Mouse (Mus musculus) cerebellum, adult 8-10 months (tissue): ENCODE data around the gene Mid1.

Experiments used
- DNase-seq: peaks from one replicate; pipeline ENCODE4 v3.0.0; 2022

Mid1 gene

DNA sequence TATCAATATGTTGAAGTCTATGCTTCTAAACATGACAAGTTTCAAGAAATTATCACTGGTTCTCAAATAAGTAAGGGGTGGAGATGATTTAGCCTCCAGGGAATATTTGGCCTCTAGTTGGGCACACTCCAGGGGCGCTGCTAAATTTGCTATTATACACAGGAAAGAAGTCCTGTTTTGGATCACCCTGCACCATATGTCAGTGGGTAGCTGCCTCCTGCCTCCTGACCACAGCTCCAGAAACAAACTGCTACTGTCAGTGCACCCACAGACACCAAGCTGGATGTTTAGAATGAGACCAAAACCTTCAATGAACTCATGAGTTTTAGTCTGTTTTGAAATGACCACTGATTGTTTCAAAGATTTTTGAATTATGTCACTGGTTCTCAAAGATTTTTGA lies 128.7 kb downstream of the Mid1 start:
- DNase-seq: peak; percentile 13

DNA sequence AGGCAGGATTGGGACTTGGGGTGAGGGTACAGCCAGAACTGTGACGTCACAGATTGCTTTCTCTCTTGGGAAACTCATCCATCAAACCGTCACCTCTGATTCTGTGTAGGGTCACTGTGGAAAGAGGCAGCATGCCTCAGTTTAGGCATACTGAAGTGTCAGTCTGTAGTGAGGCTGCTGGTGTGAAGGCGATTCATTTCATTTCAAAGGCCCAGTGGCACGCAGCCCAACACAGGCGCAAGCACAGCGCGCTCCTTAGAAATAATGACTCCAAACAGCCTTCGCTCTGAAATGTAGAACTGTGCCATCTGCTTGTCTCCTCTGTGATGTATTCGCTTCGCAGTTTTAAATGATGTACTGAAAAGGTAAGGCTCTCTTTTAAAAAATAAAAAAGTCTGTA lies 141.9 kb downstream of the Mid1 start:
- no peak for DNase-seq

DNA sequence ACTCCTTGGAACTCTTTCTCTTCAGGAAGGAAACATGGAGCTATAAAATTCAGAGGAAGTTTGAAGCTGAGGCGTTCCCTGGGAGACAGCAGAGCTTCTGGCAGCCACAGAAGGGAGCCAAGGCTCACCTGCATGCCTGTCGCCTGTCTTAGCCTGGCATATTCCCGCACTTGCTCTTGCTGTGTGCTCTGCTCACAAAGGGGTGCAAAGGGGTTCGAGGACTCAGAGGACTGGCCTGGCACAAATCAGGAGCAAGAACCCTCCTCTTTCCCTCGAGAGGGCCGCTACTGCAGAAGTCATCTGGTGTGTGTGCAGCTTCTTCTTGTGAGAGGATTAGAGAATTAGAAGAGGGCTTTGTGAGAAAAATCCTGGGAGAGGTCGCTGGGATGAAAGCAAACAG lies 142.7 kb downstream of the Mid1 start:
- no peak for DNase-seq

DNA sequence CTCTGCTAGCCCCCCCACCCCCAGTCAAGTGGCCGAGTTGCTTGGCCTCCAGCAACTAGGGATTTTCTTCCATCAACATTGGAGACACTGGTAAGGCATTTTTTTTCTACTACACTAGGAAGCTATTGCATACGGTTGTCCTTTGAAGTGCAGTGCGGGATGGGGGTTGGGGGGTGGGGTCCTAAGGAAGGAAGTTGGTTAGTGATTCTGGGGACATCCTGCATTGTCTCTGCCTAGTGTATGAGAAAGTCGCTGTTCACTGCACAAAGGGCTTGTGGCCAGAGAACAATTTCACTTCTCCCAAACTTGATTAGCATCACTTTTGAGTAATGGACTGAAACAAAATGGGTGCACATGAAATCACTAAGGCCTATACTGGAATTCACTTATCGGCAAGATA lies 143.1 kb downstream of the Mid1 start:
- no peak for DNase-seq

DNA sequence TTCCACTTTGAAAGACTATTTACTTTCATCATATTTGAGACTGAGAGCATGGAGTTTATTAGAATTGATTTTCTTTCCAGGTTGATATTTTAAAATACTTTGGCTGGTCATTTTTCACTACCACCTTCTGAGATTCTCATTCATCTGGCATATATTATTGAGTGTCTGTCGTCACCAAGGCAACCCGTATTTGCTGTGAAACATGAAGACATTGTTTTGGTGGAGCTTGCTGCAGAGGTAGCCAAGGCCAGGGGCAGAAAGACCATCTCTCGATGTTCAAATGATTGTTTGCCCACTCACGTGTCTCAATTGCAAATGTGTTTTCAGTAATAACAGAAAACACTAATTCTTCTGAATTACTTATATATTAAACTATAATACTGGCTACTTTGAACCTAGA lies 145.1 kb downstream of the Mid1 start:
- DNase-seq: no peak

DNA sequence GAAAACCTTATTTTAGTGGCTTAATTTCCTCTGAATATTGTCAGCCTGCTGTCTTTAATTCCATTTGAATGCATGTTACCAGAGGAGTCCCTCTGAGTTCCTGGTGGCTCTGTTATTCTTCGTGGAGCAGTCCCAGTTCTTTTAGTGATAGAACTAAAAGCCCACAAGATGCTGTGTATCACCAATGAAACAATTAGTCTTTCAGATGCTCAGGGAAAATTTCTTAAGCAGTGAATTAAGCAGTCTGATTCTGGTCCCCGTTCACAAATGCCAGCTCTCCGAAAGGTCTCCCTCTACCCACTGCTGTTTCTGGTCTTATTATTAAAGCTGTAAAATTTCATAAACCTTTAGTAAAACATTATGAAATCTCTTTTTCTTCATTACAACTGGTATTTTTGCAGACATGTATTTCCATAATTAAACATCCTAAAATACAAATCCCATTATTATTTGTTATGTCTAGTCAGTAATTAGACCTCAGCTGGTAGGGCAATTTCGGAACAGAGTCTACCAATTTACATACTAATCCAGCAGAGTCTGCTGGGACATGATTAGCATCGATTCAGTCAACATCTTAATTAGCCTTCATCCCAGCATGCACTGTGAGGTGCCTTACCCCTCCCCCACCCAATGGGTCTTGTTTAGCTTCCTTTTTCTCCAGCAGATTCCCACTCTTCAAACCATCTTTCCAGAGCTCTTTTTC lies 153.1 kb downstream of the Mid1 start:
- DNase-seq: no peak

DNA sequence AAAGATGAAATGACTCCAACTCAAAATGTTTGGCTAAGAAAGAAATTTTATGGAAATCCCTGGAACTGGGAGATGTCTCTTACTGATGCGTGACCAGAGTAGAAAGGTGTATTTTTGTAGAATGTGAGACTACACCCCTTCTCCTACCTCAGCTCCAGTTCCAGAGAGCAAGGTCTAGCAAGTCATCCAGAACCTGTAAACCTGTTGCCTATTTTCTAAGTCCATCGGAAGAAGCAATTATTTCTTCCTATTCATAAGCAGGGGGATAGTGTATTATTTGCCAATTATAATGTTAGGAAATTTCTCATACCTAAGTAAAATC lies 153.6 kb downstream of the Mid1 start:
- no peak for DNase-seq

DNA sequence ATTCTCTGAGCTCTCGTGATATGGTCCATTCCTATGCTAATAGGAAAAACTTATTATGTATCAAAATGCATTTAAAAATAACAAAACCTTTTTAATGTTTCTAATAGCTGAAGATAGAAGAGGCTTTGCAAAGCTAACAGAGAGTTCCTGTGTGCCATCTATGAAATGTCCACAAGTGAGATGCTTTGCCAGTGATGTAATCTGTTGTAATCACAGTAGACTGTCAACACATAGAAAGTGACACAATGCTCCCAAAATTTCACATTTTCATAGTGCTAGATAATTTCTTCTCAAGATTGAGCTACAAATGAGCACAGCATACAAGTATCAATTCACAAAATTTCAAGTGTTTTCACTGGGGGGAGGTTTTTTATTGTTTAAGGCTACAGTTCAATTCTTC lies 158.3 kb downstream of the Mid1 start:
- no peak for DNase-seq

DNA sequence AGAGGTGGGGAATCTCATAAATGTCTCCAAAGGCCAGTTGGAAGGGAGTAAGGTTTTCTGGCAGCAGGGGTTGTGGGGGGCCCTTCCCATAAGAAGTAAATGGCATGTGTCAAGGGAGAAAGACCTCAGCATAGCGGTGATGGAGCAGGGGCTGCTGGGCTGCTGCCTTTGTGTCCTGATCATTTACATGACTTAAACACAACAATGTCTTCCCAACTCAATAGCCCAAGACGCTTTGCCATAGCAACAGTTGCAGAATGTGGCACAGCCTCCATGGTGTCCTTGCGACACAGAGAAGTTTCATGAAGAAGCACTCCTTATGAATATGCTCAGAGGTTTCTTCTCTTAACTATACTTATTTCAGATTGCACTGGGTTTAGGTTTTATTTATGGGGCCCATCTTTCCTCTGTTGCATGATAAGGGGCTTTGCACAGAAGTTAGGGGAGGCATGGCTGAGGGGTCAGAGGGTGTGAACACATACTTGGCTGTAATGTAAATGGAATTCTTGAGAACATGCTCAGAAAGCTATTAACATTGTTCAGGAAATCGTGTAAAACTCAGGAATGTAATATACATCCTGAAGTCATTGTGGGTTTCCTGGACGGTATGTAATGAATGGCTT lies 159.3 kb downstream of the Mid1 start:
- no peak for DNase-seq

DNA sequence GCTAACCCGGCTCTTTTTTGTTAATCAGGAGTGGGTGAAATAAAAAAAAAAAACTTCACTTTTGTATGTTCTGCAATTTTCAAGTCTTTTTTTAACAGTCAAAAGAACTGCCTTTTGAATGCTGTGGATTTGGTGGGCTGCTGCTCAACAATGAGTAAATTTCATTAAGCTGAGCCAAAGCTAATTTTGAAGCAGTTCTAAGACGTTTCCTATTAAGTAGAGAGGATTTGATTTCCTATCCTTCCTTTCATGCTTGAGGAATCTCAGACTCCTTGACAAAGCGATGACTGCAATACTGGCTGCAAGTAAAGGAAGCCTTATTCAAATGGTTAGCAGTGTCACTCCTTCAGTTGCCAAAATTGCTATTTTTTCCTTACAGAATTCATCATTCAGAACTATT lies 161.2 kb downstream of the Mid1 start:
- DNase-seq: no peak

DNA sequence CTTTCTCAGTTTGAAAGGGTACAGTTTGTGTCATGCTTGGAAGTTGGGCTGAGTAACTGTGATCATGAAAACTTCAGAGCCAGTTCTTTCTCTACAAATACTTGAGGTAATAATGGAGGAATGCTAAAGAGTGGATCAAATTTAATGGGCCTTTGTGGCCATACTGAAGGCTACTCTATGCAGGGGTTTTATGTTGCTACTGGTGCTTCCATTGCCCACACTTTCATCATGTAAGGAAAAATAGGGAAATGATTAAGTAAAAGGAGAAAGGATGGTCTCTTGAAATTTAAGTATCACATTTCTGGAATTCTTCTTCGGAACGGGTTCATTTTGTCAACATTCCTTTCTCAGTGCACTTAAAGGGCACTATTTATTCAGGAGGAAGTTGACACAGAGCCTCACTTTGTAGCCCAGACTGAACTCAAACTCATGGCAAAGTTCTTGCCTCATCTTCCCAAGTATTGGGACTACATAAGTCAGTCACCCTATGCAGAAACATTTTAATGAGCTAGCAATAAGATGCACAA lies 176.3 kb downstream of the Mid1 start:
- no peak for DNase-seq

DNA sequence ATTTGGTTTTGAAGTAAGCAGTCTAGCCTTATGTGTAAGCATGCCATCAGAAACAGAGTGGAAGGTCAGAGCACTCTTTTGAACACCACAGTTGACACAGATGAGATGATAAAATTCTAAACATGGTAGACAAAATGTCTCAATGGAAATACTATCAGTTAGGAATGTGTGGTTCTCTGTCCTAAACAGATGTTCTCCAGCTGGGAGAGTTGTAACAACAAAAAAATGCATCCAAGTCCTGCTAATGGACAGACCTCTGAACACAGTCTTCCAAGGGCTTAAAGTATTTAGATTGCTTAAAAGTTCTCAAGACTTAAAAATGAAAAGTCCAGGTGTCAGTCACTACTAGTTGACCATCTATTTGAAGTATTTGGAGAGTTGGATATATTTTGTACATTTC lies 177.4 kb downstream of the Mid1 start:
- DNase-seq: no peak

DNA sequence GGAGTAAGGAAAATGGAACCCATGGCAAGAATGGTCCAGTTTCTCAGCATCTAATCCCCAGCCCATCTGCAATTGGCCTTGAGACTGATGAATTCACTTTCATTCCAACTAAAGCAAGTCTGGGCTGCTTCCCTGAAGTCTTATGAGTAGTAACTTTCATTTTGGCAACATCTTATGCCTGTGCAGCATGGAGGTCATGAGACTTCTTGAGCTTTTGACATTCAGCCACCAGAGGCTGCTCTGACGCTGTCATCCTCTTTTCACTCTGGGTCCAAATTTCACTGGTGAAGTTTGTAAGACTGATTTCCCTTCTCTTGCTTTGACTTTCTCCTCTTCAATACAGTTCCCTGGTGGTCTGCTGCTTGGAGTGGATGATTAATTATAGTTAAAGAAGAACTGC lies 177.8 kb downstream of the Mid1 start:
- DNase-seq: no peak

DNA sequence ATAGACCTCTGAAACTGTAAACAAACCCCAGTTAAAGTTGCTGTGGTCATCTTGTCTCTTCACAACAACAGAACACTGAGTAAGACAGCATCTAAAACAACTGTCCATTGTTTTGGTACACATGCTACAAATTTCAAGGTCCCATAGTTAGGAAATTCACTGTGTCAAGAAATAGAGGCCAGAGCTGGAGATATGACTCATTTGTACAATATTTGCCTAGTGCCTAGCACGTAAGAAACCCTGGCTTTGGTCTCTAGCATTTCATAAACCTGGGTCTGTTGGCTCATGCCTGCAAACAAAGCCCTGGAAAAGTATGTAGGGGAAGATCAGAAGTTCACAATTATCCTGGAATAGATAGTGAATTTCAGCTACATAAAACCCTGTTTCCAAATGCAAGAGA lies 178.8 kb downstream of the Mid1 start:
- DNase-seq: no peak

DNA sequence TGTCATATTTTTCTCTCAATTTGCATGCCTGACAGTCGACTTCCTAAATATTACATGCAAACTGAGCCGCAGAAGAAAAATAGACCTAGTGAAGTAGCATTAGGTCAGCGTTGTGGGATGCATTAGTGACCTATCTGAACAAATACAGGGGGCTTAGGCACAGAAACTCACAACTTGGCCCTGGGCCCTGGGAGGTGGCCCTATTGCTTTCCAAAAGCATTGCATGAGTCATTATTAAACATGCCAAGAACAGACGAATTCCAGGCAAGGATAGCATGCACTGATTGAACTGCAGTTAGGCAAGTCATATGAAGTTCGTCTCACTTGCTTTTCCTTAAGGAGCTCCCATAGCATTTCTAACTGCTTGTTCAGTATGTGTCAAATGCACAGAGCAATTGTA lies 183.2 kb downstream of the Mid1 start:
- no peak for DNase-seq

DNA sequence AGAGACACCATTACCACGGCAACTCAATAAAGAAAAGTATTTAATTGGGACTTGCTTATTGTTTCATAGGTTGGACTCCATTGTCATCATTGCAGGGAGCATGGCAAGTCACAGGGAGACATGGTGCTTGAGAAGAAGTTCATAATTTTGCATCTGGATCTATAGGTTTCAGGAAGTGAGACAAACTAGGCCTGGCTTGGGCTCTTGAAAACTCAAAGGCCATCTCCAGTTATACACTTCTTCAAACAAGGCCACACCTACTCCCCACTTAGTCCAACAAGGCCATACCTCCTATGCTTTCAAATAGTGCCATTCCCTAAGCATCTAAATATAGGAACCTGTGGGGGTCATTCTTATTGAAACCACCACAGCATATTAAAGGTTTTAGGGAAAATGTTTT lies 189.5 kb downstream of the Mid1 start:
- no peak for DNase-seq

DNA sequence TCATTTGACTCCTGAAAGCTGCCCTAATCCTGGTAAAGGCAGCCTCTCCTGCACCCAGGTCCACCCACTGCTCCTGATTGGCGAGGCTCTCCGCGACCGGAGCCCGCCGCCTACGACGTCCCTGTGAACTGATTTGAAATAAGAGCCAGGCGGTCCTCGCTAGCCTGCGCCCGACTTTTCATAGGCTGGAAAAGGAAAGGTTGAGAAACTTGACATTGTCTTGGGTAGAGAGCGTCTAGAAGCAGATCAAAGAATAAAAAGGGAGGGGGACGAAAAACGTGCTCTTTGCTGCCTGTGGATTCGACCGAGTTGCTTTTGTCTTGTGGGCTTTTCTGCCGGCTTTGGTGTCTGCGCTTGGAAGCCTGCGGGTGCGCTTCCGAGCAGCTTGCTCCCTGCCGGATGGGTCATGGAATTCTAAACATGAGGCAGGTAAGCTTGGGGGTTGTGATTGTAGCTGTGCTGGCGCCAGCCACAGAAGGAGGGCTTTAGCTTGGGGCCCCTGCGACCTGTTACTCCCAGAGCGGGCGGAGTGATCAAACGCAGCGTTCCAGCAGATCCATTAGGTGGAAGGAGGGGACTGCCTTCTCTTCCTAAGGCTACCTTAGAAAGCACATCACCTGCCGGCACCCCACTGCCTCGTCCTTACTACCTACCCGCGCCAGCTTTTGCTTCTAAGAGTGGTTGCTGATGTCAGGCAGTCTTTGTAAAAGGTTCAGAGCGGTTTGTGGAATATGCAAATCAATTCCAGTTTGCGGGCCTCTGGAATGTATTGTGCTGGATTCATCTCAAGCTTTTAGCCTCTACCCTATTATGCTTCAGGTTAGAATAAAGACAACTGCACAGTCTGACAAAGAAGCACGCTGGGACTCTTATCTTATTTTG lies 194.7 kb downstream of the Mid1 start:
- peak; percentile 53 for DNase-seq

DNA sequence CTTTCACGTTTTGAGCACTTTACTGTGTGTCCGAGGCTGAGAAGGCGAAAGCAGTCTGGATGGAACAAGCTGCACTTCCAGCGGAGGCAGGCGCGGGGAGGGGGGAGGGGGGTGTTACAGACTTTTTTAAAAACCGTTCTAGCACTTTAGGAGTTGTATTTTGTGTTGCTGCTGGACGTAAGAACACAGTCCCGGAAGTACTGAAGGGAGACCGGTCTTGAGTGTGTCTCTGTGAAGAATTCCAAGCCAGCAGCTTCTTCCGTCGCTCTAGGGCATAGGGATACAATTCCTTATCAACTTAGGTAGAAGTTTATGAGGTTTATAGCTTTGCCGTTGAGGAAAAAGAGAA lies 195.3 kb downstream of the Mid1 start:
- no peak for DNase-seq

DNA sequence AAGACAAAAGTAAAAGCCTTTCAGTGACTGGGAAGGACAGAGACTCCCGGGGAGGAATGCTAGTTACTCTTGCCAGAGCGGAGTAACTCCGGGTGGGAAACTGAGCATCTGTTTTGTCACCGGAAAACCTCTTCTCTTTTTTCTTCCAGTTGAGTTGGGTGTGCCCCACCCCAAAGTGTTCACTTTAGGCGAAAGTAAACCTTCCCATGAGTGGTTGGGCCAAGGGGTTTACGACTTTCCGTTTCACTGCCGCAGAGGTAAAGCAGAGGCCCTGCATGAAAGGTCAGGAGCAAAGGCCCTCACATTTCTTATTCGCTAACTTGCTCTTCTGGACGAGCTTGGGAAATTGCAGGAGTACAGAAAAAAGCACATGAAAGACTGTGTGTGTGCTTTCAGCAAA lies 195.8 kb downstream of the Mid1 start:
- no peak for DNase-seq

DNA sequence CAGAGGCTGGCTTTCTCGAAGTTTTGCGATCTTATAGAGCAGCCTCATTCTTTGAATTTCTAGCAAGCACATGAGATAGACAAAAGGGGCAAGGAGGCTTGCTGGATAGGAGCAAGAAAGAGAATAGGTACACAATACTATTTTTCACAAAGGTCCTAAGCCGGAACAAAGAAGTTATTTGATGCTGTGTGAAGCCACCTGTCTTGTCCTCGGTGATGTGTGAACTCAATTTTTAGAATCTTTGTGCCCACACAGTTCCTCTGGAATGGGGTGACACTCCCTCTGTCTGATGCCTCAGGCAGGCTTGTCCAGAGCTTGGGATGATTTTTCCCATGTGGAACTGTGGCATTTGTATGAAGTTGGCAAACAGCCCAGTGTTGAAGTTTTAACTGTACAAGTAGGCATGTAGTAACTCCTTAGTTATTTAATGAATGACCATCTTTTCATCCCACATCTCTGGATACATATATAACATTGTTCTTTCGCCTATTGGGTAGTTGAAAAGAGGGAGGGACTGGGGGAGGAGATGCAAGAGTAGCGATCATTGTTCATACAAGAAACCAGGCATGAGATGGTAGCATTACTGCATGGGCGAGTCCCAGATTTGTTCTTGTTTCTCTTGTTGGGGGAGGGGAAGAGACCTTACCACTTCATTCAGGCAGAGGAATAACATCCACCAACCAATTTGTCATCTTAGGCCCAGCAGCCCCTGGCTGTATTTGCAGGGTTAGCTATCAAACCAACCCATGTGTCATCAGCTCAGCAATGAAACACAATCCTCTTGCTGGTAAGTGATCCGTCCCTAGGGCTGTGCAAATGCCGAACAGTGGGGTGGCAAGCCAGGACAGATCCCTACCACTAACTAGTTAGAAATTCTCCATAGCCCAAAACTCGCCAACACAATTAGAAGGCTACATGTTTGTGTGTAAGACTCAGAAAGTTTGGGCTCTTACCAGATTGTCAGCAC lies 196.5 kb downstream of the Mid1 start:
- DNase-seq: no peak

DNA sequence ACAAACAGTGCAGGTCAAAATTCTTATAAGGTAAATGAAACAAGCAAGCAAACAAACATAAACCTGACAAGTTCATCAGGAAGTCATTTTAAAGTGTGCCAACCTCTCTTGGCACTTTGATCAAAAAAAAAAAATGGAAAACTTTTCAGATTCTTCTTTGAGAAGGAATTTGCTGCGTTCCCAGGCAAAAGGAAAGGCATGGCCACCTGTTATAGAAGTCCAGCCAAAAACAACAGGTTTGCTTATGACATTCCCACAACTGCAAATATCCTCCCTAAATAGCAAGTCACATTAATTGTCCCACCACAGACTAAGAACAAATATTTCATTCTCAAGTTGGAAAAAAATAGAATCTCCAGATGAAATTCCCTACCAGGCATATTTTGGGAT lies 197.2 kb downstream of the Mid1 start:
- DNase-seq: no peak

DNA sequence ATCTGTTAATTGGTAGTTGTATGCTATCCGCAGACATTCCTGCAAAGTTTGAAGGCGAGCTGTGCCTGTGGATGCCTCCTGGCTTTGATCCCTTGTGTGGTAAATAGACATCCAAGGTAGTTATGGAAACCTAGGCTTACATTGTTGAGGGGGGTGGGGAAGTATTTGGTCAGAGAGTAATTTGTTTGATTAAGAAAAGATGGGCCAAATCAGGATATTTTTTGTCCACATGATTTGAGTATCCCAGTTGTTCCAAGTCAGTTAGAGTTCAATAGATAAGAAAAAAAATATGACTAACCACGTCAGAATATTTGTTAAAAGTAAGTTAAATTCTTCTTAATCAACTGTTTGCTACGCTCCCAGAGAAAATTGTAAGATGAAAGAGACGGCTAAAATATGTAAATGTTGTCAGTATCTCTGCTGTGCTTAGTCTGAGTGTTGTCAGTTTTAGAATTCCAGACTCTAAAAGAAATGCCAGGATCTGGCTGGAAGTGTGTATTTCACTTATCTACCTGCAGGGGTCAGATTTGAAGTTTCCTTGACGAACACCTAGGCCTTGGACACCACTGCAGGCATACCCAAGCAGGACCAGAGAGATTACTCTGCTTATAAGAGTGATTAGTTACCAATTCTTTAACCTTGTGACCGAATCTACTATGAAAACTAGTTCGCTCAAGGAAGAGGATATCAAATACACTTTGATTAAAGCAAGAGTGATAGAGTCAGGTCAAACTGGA lies 198.7 kb downstream of the Mid1 start:
- no peak for DNase-seq
